Mouse (Mus musculus) cerebellum, adult 9-11 months (tissue): Measurements from ENCODE around the gene Cpvl.

Experiments
- DNase-seq: peaks from one replicate; pipeline ENCODE4 v3.0.0; 2022

The Cpvl gene

GRCm38 (mm10) chr6:53978571-53978970 lies at the start of gene Cpvl:
Cpvl (minus strand) TSS chr6:53978671.
- no peak for DNase-seq

GRCm38 (mm10) chr6:54023846-54024245 lies 45.4 kb upstream of the Cpvl start:
- DNase-seq: no peak

DNA sequence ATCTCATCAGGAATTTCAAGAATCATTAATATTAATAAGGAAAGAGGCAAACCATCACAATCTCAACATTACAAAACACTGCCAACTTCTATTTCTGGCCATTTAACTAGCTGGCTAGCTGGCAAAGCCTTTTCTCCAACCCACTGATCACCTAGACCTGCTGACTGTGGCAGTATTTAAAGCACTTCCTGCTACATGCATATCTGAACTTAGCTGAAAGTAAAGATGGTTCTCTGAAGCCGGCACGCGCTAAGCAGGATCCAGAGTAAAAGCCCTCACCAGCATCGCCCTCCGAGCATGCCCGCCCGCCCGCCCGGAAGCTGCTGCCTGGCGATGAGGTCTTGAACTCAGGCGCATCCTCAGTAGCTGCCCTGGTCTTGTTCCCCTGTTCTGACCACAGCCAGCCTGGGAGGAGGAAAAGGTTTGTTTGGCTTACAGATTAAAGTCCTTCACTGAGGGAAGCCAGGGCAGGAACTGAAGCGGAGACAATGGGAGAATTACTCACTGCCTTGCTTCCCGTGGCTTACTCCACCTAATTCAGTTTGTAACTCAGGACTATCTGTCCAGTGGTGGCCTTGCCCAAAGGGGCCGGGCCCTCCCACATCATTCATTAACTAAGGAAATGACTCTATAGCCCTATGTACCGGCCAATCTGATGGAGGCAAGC lies 42.8 kb upstream of the Cpvl start:
- DNase-seq: no peak

DNA sequence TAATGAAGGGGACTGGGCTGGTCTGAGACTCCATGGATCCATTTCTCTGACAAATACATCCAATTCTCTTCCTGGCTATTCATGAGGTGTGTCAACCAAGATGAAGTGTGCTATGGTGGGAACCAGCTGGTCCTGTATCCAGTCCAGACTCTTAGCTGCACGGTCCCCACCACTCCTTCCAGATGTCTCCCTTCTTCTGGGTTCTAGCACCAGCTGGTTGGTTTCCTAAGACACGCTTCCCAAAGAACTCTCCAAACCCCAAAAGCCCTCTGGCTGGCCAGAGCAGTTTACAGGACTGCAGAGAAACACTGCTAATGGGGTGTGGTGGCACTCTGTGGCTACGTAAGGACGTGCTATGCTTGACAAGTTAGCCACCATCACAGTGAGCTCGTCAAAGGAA lies 40.4 kb upstream of the Cpvl start:
- DNase-seq: no peak

DNA sequence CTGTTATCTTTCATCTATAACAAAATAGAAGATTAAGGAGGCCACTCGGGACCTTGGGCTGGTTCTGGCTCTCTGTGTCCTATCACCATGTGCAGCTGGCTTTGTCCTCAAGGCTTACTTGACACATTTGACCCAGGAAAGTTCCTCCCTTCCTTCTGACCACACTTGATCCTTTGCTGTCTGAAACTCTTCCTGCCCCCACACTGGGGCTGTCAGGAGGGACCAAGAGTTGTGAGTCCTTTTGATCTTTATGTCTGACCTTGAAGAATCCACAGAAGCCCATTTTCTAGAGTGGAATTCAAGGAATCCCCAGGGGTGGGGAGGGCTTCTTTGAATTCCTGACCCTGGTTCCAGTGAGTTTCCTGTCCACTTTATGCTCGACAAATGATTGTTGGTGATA lies 39.6 kb upstream of the Cpvl start:
- DNase-seq: no peak

- DNase-seq: no peak
These were observed 33.7 kb upstream of the Cpvl start for GRCm38 (mm10) chr6:54012163-54012562.

- no peak for DNase-seq
These were observed 31.9 kb upstream of the Cpvl start for GRCm38 (mm10) chr6:54010362-54010761.

DNA sequence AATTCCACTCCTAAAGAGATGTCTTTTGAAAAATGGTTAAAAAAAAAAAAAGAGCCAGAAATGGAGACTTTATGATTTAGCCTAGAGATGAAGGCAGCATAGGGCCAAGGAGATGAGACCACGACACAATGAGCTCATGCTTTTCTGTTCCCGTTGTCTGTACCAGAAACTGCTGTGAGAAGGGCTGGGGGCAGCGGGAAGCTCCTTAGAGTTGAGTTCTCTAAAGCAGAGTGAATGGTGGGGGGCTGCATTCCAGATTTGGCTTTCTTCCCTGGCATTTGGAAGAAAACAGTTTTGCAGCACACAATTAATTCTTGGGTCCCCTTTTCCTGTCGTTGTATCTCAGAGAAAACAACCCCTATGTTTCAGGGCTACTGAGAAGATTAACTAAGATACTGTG lies 30.8 kb upstream of the Cpvl start:
- DNase-seq: no peak

GRCm38 (mm10) chr6:54008448-54009120 lies 30.1 kb upstream of the Cpvl start:
- peak; percentile 22 for DNase-seq

DNA sequence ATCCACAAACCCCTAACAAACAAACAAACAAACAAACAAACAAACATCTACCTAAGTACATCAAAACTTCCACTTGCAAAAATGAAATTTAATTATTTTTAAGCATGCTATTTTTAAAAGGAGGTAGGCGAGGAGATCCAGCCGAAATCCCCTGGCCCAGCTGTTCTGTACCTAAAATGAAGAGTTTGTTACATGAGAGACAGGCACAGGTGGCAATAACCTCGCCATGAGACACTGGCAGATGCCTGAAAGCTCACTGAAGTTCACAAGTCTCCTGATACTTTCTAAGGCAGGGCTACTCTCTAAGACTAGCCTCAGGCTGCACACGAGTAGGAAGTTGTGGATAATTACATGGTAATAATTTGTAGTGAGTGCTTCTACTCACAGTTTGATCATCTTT lies 26.8 kb upstream of the Cpvl start:
- no peak for DNase-seq

GRCm38 (mm10) chr6:53996226-53996955 lies 17.9 kb upstream of the Cpvl start:
- no peak for DNase-seq

DNA sequence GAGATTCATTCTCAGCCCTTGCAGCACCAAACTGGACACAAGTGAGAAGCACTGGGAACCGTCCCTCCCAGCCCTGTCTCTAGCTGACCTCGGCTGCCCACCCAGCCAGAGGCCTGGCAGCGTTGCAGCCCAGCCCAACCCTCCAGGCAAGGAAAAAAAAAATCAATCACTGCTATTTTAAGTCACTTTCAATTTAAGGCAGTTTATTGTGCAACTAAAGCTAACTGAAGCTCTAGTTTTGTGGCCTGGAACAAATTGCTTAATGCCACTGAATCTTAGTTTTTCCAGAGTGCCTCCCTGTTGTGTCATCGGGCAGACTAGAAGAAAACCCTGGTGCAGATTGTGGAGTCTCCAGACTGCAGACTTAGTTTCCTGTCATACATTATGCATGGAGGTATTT lies 17.0 kb upstream of the Cpvl start:
- no peak for DNase-seq

- DNase-seq: no peak
These were observed 13.9 kb upstream of the Cpvl start for GRCm38 (mm10) chr6:53992386-53992785.

- no peak for DNase-seq
These were observed 8.8 kb upstream of the Cpvl start for GRCm38 (mm10) chr6:53987235-53987634.

- no peak for DNase-seq
These were observed 8.0 kb upstream of the Cpvl start for GRCm38 (mm10) chr6:53986273-53986985.

DNA sequence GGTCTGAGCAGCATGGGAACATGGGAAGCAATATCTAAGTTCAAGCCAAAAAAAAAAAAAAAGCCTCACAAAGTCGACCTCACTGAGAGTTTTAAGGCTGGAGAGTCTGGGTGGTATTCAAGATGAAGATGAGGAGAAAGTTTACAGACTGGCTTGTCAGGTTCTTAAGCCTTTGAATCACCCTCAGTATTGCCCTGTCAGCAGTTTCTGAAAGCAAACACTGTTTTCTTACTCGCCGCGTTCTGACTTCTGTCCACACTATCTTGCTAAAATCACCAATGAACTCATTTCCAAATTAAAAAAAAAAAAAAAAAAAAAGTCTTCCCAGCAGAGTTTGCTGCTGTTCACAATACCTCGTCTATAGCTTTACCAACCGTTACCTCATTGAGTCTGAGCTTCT lies 5.3 kb upstream of the Cpvl start:
- DNase-seq: no peak

GRCm38 (mm10) chr6:53982612-53983011 lies 4.1 kb upstream of the Cpvl start:
- no peak for DNase-seq

DNA sequence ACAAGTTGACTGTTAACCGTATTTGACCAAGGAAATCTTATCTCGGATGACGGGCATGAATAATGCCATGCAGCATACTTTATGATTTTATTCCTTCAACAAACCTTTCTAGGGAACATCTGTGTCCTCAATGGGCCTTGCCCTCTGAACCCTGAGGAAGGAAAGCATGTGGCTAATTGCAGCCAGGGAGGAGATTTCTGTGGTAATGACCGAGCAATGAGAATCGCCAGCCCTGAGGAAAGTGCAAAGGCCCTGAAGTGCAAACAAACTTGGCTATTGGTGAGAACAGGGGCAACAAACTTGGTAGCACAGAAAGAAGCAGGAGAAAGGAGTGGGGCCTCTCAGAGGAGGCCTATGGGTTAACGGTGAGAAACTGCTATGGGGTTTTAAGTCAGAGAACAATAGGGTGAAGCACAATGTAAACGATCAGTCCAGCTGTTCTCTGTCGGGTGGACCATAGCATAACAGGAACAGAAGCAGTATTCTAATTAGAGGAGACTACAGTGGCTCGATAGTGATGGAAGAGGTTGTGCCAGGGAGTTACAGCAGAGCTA lies 3.7 kb upstream of the Cpvl start:
- DNase-seq: no peak

DNA sequence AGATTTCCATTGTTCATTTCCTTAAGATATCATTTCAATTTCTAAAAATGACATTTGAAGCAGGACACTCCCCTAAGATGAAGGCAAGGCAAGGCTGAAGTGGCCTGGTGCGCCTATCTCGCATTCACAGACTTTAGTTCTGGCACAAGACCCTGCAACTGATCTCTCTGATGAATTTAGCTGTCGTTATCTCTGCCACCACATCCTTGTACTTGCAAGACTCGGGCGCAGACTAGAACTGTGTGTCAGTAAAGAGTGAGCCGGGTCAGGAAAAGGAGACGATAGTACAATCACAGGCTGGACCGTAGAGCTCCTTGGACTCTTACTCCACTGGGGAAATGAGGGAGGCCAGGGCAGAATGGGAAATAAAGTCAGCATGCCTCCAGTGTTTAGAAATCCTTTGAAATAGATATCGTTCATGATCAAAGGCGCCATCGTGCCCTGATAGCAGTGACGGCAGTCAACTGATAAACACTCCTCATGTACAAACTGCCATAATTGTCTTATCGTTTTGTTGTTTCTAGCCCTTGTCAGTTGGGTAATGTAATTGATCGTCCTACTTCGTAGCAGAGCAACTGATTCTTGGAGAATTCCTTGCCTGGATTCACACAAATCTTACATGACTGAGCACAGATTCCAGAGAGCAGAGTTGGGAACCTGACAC lies 2.5 kb upstream of the Cpvl start:
- no peak for DNase-seq

- DNase-seq: no peak
These were observed 4.4 kb downstream of the Cpvl start for GRCm38 (mm10) chr6:53974040-53974439.

GRCm38 (mm10) chr6:53973468-53973867 lies 5.0 kb downstream of the Cpvl start:
- peak; percentile 22 for DNase-seq

- DNase-seq: peak; percentile 48
These were observed 6.2 kb downstream of the Cpvl start for GRCm38 (mm10) chr6:53972238-53972743.
